Mouse (Mus musculus): ENCODE measurements around the gene Fmo6.

The Fmo6 gene

GRCm38 (mm10) chr1:162914932-162915556 lies 22.3 kb downstream of the Fmo6 start:
- DNase-seq (ENCODE audit: low spot score), result no peak

DNA sequence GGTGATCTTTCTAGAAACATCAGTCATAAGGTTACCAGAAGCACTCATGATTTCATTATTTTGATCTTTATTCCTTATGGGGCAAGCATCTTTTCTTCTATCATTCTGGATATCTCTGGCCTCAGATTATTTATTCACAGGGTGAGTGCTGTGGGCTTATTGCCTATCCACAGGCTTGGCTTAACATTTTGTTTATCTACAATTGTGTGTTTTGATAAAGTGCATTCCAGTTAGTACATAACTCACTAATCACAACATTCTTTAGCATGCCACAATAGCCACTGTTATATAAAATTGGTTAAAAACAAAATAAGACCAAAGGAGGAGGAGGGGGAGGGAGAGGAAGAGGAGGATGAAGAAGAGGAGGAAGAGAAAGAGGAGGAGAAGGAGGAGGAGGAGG lies 25.2 kb downstream of the Fmo6 start:
- DNase-seq (ENCODE audit: low spot score), result no peak

GRCm38 (mm10) chr1:162901879-162902278 lies 35.4 kb downstream of the Fmo6 start:
- no peak for DNase-seq (ENCODE audit: low spot score)

- DNase-seq (ENCODE audit: low spot score), result no peak
Measured at GRCm38 (mm10) chr1:162897838-162898811, 39.2 kb downstream of the Fmo6 start, which contains the start of gene Fmo2. Fmo2 (minus strand) TSS chr1:162898726.

- DNase-seq (ENCODE audit: low spot score), result peak; percentile 60
Measured at GRCm38 (mm10) chr1:162895900-162896299, 41.4 kb downstream of the Fmo6 start.

DNA sequence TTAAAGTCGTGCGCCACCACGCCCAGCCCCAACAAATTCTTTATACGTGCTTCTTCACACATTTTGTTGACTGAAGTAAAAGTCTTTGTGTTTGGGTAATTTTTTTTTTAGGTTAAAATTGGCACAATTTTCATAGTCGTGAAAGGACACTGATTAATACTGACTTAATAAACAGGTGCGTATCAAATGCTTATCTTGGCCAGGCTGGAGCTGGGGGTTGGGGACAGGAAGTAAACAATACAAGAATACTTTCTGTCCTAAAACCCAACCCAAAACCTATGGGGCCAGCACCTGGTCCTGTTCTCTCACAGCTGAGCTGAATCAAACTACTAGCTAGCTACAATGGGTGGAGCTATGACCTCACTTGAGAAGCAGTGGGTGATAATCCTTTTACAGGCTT lies 44.3 kb downstream of the Fmo6 start:
- DNase-seq (ENCODE audit: low spot score), result no peak

DNA sequence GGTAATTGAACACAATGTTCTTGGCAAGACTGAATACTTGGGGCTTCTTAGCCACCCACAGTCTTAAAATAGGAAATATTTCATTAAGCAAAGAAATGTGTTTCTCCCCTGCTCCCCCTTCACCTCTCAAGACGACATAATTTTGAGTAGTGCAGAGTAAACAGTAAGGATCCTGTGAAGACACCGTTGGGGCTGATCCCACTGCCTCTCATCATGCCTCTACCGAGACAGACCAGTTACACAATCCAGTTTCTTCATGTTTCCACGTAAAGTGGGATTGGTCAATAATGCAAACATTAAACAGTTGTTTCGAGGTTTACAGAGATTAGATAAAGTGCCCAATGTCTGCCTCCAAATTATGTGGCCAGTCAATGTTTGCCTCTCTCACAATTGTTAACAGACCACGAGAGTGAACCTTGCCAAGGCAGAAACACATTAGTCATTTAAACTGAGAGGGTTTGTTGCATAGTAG lies 45.3 kb downstream of the Fmo6 start:
- no peak for DNase-seq (ENCODE audit: low spot score)

DNA sequence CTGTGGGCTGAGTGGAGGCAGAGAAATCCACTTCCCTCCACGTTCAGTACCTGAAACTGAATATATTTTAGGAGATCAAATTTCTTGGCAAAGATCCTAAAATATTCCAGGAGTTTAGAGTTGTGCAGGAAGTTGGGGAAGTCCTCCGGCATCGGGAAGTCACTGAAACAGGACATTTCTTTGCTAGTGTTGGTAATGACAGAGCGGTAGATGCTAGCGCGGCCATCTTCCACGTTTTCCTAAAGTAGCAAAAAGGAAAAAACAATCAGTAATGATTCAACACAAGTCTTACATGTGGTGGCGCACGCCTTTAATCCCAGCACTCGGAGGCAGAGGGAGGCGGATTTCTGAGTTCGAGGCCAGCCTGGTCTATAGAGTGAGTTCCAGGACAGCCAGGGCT lies 48.7 kb downstream of the Fmo6 start:
- DNase-seq (ENCODE audit: low spot score), result no peak

GRCm38 (mm10) chr1:162887644-162888043 lies 49.7 kb downstream of the Fmo6 start:
- DNase-seq (ENCODE audit: low spot score), result no peak

- no peak for DNase-seq (ENCODE audit: low spot score)
Measured at GRCm38 (mm10) chr1:162886138-162886816, 51.0 kb downstream of the Fmo6 start.

DNA sequence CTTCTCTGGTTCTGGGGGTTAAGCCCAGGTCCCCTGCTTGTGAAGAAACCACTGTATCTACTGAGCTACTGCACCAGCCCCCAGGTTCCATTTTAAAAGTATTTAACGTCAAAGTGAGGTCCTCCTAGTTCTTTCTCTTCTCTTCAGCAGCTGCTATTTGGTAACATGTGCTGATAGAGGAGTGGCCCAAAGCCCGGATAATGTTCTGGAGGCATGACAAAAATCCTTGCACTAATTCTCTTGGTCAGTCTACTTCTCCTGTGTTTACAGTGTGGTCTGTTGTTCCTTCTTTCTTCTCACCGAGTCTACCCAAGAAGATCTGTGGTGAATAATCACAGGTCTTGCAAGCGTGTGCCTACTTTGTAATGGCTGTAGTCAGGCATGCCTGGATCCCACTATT lies 54.6 kb downstream of the Fmo6 start:
- no peak for DNase-seq (ENCODE audit: low spot score)

- DNase-seq (ENCODE audit: low spot score), result no peak
Measured at GRCm38 (mm10) chr1:162879595-162880369, 57.5 kb downstream of the Fmo6 start.

- DNase-seq (ENCODE audit: low spot score), result no peak
Measured at GRCm38 (mm10) chr1:162875091-162875490, 62.2 kb downstream of the Fmo6 start.

GRCm38 (mm10) chr1:162871701-162872311 lies 65.5 kb downstream of the Fmo6 start:
- DNase-seq (ENCODE audit: low spot score), result no peak

- DNase-seq (ENCODE audit: low spot score), result no peak
Measured at GRCm38 (mm10) chr1:162870978-162871377, 66.3 kb downstream of the Fmo6 start.

DNA sequence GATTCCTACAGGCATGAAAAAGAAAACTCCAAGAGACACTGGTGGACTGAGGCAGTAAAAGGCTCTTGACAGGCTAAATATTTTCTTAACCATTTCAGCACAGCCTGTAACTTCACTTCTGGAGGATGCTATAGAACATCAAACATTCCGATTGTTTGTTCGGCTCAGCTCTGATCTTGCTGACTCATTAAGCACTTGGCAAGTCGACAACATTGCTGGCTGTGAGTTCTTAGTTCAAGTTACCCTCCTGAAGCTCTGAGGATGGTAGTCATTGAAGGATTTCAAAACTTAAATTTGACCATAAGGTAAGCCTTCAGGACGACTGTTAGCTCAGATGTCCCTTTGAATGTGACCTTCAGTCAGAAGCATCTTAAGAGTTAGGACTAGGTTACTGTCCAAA lies 69.9 kb downstream of the Fmo6 start:
- DNase-seq (ENCODE audit: low spot score), result no peak
